Mouse (Mus musculus) heart, embryonic 11.5 days (tissue): Measurements from ENCODE around the gene Szrd1. TPM values are rescaled to one million over a fixed set of nuclear protein-coding genes. Genes with fewer than 3 reads are reported as not detected.

Experiments
- ATAC-seq: fragments of 200-750 bp; cut with Nextera tagmentation; replicated peaks from 2 replicates; pipeline ENCODE4 v1.8.0; 2017; ENCODE audit warnings: moderate library complexity; ENCODE audit not compliant: insufficient number of reproducible peaks, low FRiP score, low TSS enrichment
- H3K27ac ChIP-seq: fragments of 300-500 bp; sonication (generic); 2 replicates; pipeline ENCODE4 v1.5.1; 2014; ENCODE audit warnings: mild to moderate bottlenecking, low read depth, low read length
- H3K27me3 ChIP-seq: fragments of 300-500 bp; sonication (generic); 2 replicates; pipeline ENCODE4 v1.6.1; 2014; ENCODE audit warnings: mild to moderate bottlenecking, low read length, mixed read lengths; ENCODE audit not compliant: control insufficient read depth, insufficient read depth
- H3K36me3 ChIP-seq: fragments of 300-500 bp; sonication (generic); 2 replicates; pipeline ENCODE4 v1.6.1; 2014; ENCODE audit warnings: mild to moderate bottlenecking, low read length, moderate library complexity, mixed read lengths; ENCODE audit not compliant: control insufficient read depth, insufficient read depth
- H3K4me1 ChIP-seq: fragments of 300-500 bp; sonication (generic); 2 replicates; pipeline ENCODE4 v1.6.1; 2014; ENCODE audit warnings: low read length; ENCODE audit not compliant: control insufficient read depth, insufficient read depth
- H3K4me2 ChIP-seq: fragments of 300-500 bp; sonication (generic); 2 replicates; pipeline ENCODE4 v1.6.1; 2014; ENCODE audit warnings: mild to moderate bottlenecking, moderate library complexity
- H3K4me3 ChIP-seq: fragments of 300-500 bp; sonication (generic); 2 replicates; pipeline ENCODE4 v1.5.1; 2014; ENCODE audit warnings: low read depth, low read length
- H3K9ac ChIP-seq: fragments of 300-500 bp; sonication (generic); 2 replicates; pipeline ENCODE4 v1.6.1; 2014; ENCODE audit warnings: mild to moderate bottlenecking, low read depth, low read length, moderate library complexity
- H3K9me3 ChIP-seq: fragments of 300-500 bp; sonication (generic); replicated peaks from 2 replicates; pipeline ENCODE4 v1.6.1; 2016; ENCODE audit warnings: low read length; ENCODE audit not compliant: control insufficient read depth
- WGBS: fragments of 180-500 bp; shearing (Covaris S2); extraction: QIAGEN DNeasy Blood & Tissue Kit; methylation state at CpG from one replicate; pipeline ENCODE4 v1.1.7; 2014; ENCODE audit not compliant: insufficient replicate concordance; 5-methylcytosine and 5-hydroxymethylcytosine counted together
- polyA plus RNA-seq: library from polyadenylated mRNA; unstranded; fragments of >200 nt; fragmentation: Nextera tagmentation; extraction: Ambion mirVana; gene quantifications from 2 replicates; pipeline ENCODE4 v1.2.1, GENCODE M21; 2014

The Szrd1 gene
- polyA plus RNA-seq, result 23.6 and 25.7 TPM in 2 replicates

- H3K36me3 ChIP-seq, result no peaks in the 10 kb centered on the region
Observed at GRCm38 (mm10) chr4:141139116-141139970, at the start of gene Szrd1. Gene Szrd1 (minus strand): TSS chr4:141139775.

GRCm38 (mm10) chr4:141186923-141187836 is 47.6 kb upstream of the Szrd1 start:
- ATAC-seq, result no peak
- 68% methylated on average over 9 of the region's 9 CpGs for WGBS
- no peaks in the 10 kb centered on the region for H3K9me3 ChIP-seq
- peaks cover 7% of the 10 kb centered on the region; the same call in 1 of the 2 replicates for H3K4me1 ChIP-seq
- no peak overlapping the region for H3K4me3 ChIP-seq
- H3K9ac ChIP-seq, result 0 out of 2 replicates have a peak overlapping the region, but pooled peaks have one; percentile 30
- peaks cover 5% of the 10 kb centered on the region for H3K36me3 ChIP-seq
- 0 out of 2 replicates have a peak overlapping the region, but pooled peaks have one; percentile 10 for H3K27ac ChIP-seq
- H3K27me3 ChIP-seq, result no peaks in the 10 kb centered on the region
- H3K4me2 ChIP-seq, result no peak overlapping the region

More at GRCm38 (mm10) chr4:141139116-141139970, at the start of gene Szrd1:
- ATAC-seq, result peak; percentile 95
- Histone ChIP-seq H3K4me3 (peak within 1 kb of the TSS; percentile 88), H3K4me2 (peak within 1 kb of the TSS; percentile 92), H3K4me1 (peaks cover 29% of the 10 kb centered on the region), H3K27ac (peak within 1 kb of the TSS; percentile 97), H3K9ac (peak within 1 kb of the TSS; percentile 84), H3K27me3 (no peaks in the 10 kb centered on the region), H3K9me3 (no peaks in the 10 kb centered on the region)
- under 1% methylated on average over 62 of the region's 63 CpGs for WGBS

GRCm38 (mm10) chr4:141184426-141184825 is 44.9 kb upstream of the Szrd1 start:
- Histone ChIP-seq H3K27ac (no peak overlapping the region), H3K4me2 (no peak overlapping the region), H3K27me3 (no peaks in the 10 kb centered on the region), H3K9ac (no peak overlapping the region), H3K36me3 (peaks cover 3% of the 10 kb centered on the region), H3K4me3 (no peak overlapping the region), H3K9me3 (no peaks in the 10 kb centered on the region), H3K4me1 (peaks cover 7% of the 10 kb centered on the region; the same call in 1 of the 2 replicates)
- ATAC-seq, result no peak
- WGBS, result 89% methylated on average over 4 of the region's 4 CpGs

- H3K4me3 ChIP-seq, result no peak overlapping the region
- WGBS, result 94% methylated on average over 2 of the region's 2 CpGs
- no peaks in the 10 kb centered on the region for H3K27me3 ChIP-seq
- H3K36me3 ChIP-seq, result peaks cover 3% of the 10 kb centered on the region
- no peak overlapping the region for H3K9ac ChIP-seq
- H3K27ac ChIP-seq, result no peak overlapping the region
- H3K4me1 ChIP-seq, result peaks cover 7% of the 10 kb centered on the region; the same call in 1 of the 2 replicates
- ATAC-seq, result no peak
- H3K4me2 ChIP-seq, result no peak overlapping the region
- no peaks in the 10 kb centered on the region for H3K9me3 ChIP-seq
Observed at GRCm38 (mm10) chr4:141183932-141184331, 44.4 kb upstream of the Szrd1 start.

- Histone ChIP-seq H3K36me3 (peaks cover 7% of the 10 kb centered on the region), H3K4me1 (peaks cover 9% of the 10 kb centered on the region; the same call in 1 of the 2 replicates), H3K9me3 (no peaks in the 10 kb centered on the region), H3K27ac (no peak overlapping the region), H3K9ac (no peak overlapping the region), H3K4me2 (no peak overlapping the region), H3K27me3 (no peaks in the 10 kb centered on the region), H3K4me3 (no peak overlapping the region)
- ATAC-seq, result no peak
- WGBS, result 94% methylated on average over 6 of the region's 6 CpGs
Observed at GRCm38 (mm10) chr4:141181981-141182380, 42.4 kb upstream of the Szrd1 start.

- Histone ChIP-seq H3K9me3 (no peaks in the 10 kb centered on the region), H3K27ac (no peak overlapping the region), H3K27me3 (no peaks in the 10 kb centered on the region), H3K36me3 (peaks cover 7% of the 10 kb centered on the region), H3K9ac (no peak overlapping the region), H3K4me3 (no peak overlapping the region), H3K4me2 (no peak overlapping the region), H3K4me1 (peaks cover 13% of the 10 kb centered on the region; the same call in 1 of the 2 replicates)
- WGBS, result 92% methylated on average over 8 of the region's 8 CpGs
- ATAC-seq, result no peak
Observed at GRCm38 (mm10) chr4:141180831-141181230, 41.3 kb upstream of the Szrd1 start.

- WGBS, result 89% methylated on average over 4 of the region's 4 CpGs
- no peak overlapping the region for H3K27ac ChIP-seq
- H3K36me3 ChIP-seq, result peaks cover 7% of the 10 kb centered on the region
- H3K9ac ChIP-seq, result no peak overlapping the region
- H3K27me3 ChIP-seq, result no peaks in the 10 kb centered on the region
- peaks cover 16% of the 10 kb centered on the region; the same call in 1 of the 2 replicates for H3K4me1 ChIP-seq
- no peak overlapping the region for H3K4me3 ChIP-seq
- no peak for ATAC-seq
- no peaks in the 10 kb centered on the region for H3K9me3 ChIP-seq
- H3K4me2 ChIP-seq, result no peak overlapping the region
Observed at GRCm38 (mm10) chr4:141178500-141178899, 38.9 kb upstream of the Szrd1 start.

GRCm38 (mm10) chr4:141176328-141176838 is 36.8 kb upstream of the Szrd1 start:
- no peak overlapping the region for H3K4me2 ChIP-seq
- no peak for ATAC-seq
- H3K36me3 ChIP-seq, result peaks cover 7% of the 10 kb centered on the region
- H3K27ac ChIP-seq, result no peak overlapping the region
- no peaks in the 10 kb centered on the region for H3K27me3 ChIP-seq
- 77% methylated on average over 10 of the region's 10 CpGs for WGBS
- H3K9me3 ChIP-seq, result no peaks in the 10 kb centered on the region
- peaks cover 16% of the 10 kb centered on the region; the same call in 1 of the 2 replicates for H3K4me1 ChIP-seq
- no peak overlapping the region for H3K4me3 ChIP-seq
- no peak overlapping the region for H3K9ac ChIP-seq
